ENCODE assay signal across 8 mouse cellular contexts in the genomic region with DNA sequence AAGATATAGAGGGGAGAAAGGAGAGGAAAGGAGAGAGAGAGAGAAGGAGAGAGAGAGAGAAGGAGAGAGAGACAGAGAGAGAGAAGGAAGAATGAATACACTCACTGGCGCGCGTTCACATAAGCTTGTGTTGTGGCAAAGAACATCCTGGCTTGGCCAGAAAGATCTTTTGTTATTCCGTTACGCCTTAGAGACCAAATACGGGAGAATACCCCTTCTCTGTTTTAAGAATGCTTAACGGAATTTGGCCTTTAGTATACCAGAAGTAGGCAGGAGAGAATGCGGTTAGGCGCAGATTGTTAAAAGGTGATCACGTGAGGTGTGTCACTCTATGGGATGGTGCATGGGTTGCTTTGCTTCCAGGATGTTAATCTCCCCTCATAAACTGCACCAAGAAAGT. TPM values are rescaled to one million over a fixed set of nuclear protein-coding genes. Genes with fewer than 3 reads are reported as not detected.
DNase-seq lines count a peak whose midpoint lies in the region; ATAC-seq and TF ChIP-seq lines count a peak whose summit lies in the region.

No protein-coding gene starts in this region.

- H3K36me3 ChIP-seq in megakaryocyte, embryonic 14.5 days (replicated peaks; ENCODE audit: low read length) = peaks cover 54% of the 10 kb centered on the region
- H3K36me3 ChIP-seq in embryonic facial prominence, embryonic 10.5 days (replicated peaks) = peaks cover 53% of the 10 kb centered on the region
- peaks cover 55% of the 10 kb centered on the region for H3K36me3 ChIP-seq in limb, embryonic 10.5 days
- H3K36me3 ChIP-seq in small intestine, adult 2 months (ENCODE audit: control insufficient read depth, insufficient read depth, low read length) = peaks cover 20% of the 10 kb centered on the region

- H3K4me3 ChIP-seq in megakaryocyte, embryonic 14.5 days (replicated peaks) = peak overlapping the region; percentile 97
- peak overlapping the region; percentile 99 for H3K4me3 ChIP-seq in embryonic facial prominence, embryonic 10.5 days
- peak overlapping the region; percentile 99 for H3K4me3 ChIP-seq in limb, embryonic 10.5 days
- H3K4me3 ChIP-seq in small intestine, adult 2 months (ENCODE audit: low read depth, low read length) = peak overlapping the region; percentile 71

- no peak for ATAC-seq in megakaryocyte, adult 5-6 weeks (ENCODE audit: poor library complexity, severe bottlenecking)

- no peak for DNase-seq in embryonic facial prominence, embryonic 10.5 days (ENCODE audit: low spot score)
- DNase-seq in limb, embryonic 10.5 days (ENCODE audit: low spot score) = no peak
- DNase-seq in urinary bladder, postnatal 25 days (ENCODE audit: low spot score) = no peak
- no peak for DNase-seq in frontal cortex, postnatal 25 days (ENCODE audit: low spot score in 2 of 2)
- no peak for DNase-seq in embryo, embryonic 10 days (ENCODE audit: low spot score)

- no peak for TF ChIP-seq CTCF in small intestine, adult 2 months (IDR thresholded peaks at IDR 0.05; ENCODE audit: extremely low read depth, insufficient read length, insufficient replicate concordance, low read depth, low read length)

- peak overlapping the region; percentile 95 for H3K27ac ChIP-seq in embryonic facial prominence, embryonic 10.5 days (replicated peaks)
- H3K27ac ChIP-seq in limb, embryonic 10.5 days = peak overlapping the region; percentile 95
- no peak overlapping the region for H3K27ac ChIP-seq in small intestine, adult 2 months (ENCODE audit: insufficient read depth, low read depth, low read length)

- WGBS in embryonic facial prominence, embryonic 10.5 days = 12% methylated on average over 10 of the region's 10 CpGs
- 25% methylated on average over 10 of the region's 10 CpGs for WGBS in limb, embryonic 10.5 days
- WGBS in small intestine, adult 2 months = 2% methylated on average over 10 of the region's 10 CpGs

- TF ChIP-seq POLR2A in small intestine, adult 2 months (IDR thresholded peaks at IDR 0.05; ENCODE audit: low read depth, low read length) = no peak

- H3K27me3 ChIP-seq in megakaryocyte, embryonic 14.5 days (replicated peaks) = no peaks in the 10 kb centered on the region
- H3K27me3 ChIP-seq in embryonic facial prominence, embryonic 10.5 days (replicated peaks; ENCODE audit: low read depth, poor library complexity, severe bottlenecking) = no peaks in the 10 kb centered on the region
- H3K27me3 ChIP-seq in limb, embryonic 10.5 days (ENCODE audit: low read depth, poor library complexity, severe bottlenecking) = no peaks in the 10 kb centered on the region
- no peaks in the 10 kb centered on the region for H3K27me3 ChIP-seq in small intestine, adult 2 months (ENCODE audit: control insufficient read depth, insufficient read depth, low read length)

- peaks cover 44% of the 10 kb centered on the region for H3K4me1 ChIP-seq in megakaryocyte, embryonic 14.5 days
- H3K4me1 ChIP-seq in embryonic facial prominence, embryonic 10.5 days = peaks cover 30% of the 10 kb centered on the region
- H3K4me1 ChIP-seq in limb, embryonic 10.5 days = peaks cover 24% of the 10 kb centered on the region
- peaks cover 7% of the 10 kb centered on the region; the same call in 1 of the 2 replicates for H3K4me1 ChIP-seq in small intestine, adult 2 months (ENCODE audit: control insufficient read depth, insufficient read depth, insufficient read length, low read length)

- no peaks in the 10 kb centered on the region for H3K9me3 ChIP-seq in megakaryocyte, embryonic 14.5 days
- no peaks in the 10 kb centered on the region for H3K9me3 ChIP-seq in embryonic facial prominence, embryonic 10.5 days
- H3K9me3 ChIP-seq in limb, embryonic 10.5 days (replicated peaks) = no peaks in the 10 kb centered on the region

RNA-seq across cellular contexts. Expression of gene Zswim8, which starts 0.9 kb away (rescaled TPM):
- polyA plus RNA-seq in megakaryocyte, embryonic 14.5 days (2012; ENCODE audit: insufficient read depth, low replicate concordance) = 73.4 and 150 TPM in 2 replicates
- 33.2 and 39.3 TPM in 2 replicates for total RNA-seq in megakaryocyte, adult 5-6 weeks (2015)
- total RNA-seq in megakaryocyte, adult 5-6 weeks (2017) = 26.5 and 33.3 TPM in 2 replicates
- 34.2 and 36.3 TPM in 2 replicates for polyA plus RNA-seq in embryonic facial prominence, embryonic 10.5 days (2016; fragmentation: Nextera tagmentation; extraction: Ambion mirVana)
- polyA plus RNA-seq in limb, embryonic 10.5 days (2016; fragmentation: Nextera tagmentation; extraction: Ambion mirVana) = 32.5 and 39.3 TPM in 2 replicates
- 79.0 and 182 TPM in 2 replicates for polyA plus RNA-seq in small intestine, adult 2 months (2012; rRNA removed)

RNA-seq across cellular contexts. Expression of gene Chchd1, which starts 5.4 kb away (rescaled TPM):
- polyA plus RNA-seq in megakaryocyte, embryonic 14.5 days (2012; ENCODE audit: insufficient read depth, low replicate concordance) = 4.5 and 7.2 TPM in 2 replicates
- 94.2 and 107 TPM in 2 replicates for total RNA-seq in megakaryocyte, adult 5-6 weeks (2015)
- 86.5 and 86.8 TPM in 2 replicates for total RNA-seq in megakaryocyte, adult 5-6 weeks (2017)
- polyA plus RNA-seq in embryonic facial prominence, embryonic 10.5 days (2016; fragmentation: Nextera tagmentation; extraction: Ambion mirVana) = 253 and 263 TPM in 2 replicates
- polyA plus RNA-seq in limb, embryonic 10.5 days (2016; fragmentation: Nextera tagmentation; extraction: Ambion mirVana) = 238 and 280 TPM in 2 replicates
- polyA plus RNA-seq in small intestine, adult 2 months (2012; rRNA removed) = 9.3 and 13.9 TPM in 2 replicates

RNA-seq across cellular contexts. Expression of gene Fut11, which starts 13.5 kb away (rescaled TPM):
- 8.5 and 13.9 TPM in 2 replicates for polyA plus RNA-seq in megakaryocyte, embryonic 14.5 days (2012; ENCODE audit: insufficient read depth, low replicate concordance)
- 9.1 and 12.5 TPM in 2 replicates for total RNA-seq in megakaryocyte, adult 5-6 weeks (2015)
- 4.9 and 6.5 TPM in 2 replicates for total RNA-seq in megakaryocyte, adult 5-6 weeks (2017)
- 20.2 and 20.9 TPM in 2 replicates for polyA plus RNA-seq in embryonic facial prominence, embryonic 10.5 days (2016; fragmentation: Nextera tagmentation; extraction: Ambion mirVana)
- polyA plus RNA-seq in limb, embryonic 10.5 days (2016; fragmentation: Nextera tagmentation; extraction: Ambion mirVana) = 18.2 and 20.4 TPM in 2 replicates
- 6.4 and 13.7 TPM in 2 replicates for polyA plus RNA-seq in small intestine, adult 2 months (2012; rRNA removed)

RNA-seq across cellular contexts. Expression of gene Ndst2, which starts 26.1 kb away (rescaled TPM):
- polyA plus RNA-seq in megakaryocyte, embryonic 14.5 days (2012; ENCODE audit: insufficient read depth, low replicate concordance) = 4.0 and 4.1 TPM in 2 replicates
- total RNA-seq in megakaryocyte, adult 5-6 weeks (2015) = 55.7 and 60.3 TPM in 2 replicates
- total RNA-seq in megakaryocyte, adult 5-6 weeks (2017) = 14.0 and 19.5 TPM in 2 replicates
- 24.4 and 25.6 TPM in 2 replicates for polyA plus RNA-seq in embryonic facial prominence, embryonic 10.5 days (2016; fragmentation: Nextera tagmentation; extraction: Ambion mirVana)
- 27.9 and 29.2 TPM in 2 replicates for polyA plus RNA-seq in limb, embryonic 10.5 days (2016; fragmentation: Nextera tagmentation; extraction: Ambion mirVana)
- 11.1 and 22.1 TPM in 2 replicates for polyA plus RNA-seq in small intestine, adult 2 months (2012; rRNA removed)

RNA-seq across cellular contexts. Expression of gene Sec24c, which starts 34.1 kb away (rescaled TPM):
- 49.1 and 52.5 TPM in 2 replicates for polyA plus RNA-seq in megakaryocyte, embryonic 14.5 days (2012; ENCODE audit: insufficient read depth, low replicate concordance)
- total RNA-seq in megakaryocyte, adult 5-6 weeks (2015) = 34.2 and 48.4 TPM in 2 replicates
- 69.7 and 90.0 TPM in 2 replicates for total RNA-seq in megakaryocyte, adult 5-6 weeks (2017)
- 117 and 120 TPM in 2 replicates for polyA plus RNA-seq in embryonic facial prominence, embryonic 10.5 days (2016; fragmentation: Nextera tagmentation; extraction: Ambion mirVana)
- polyA plus RNA-seq in limb, embryonic 10.5 days (2016; fragmentation: Nextera tagmentation; extraction: Ambion mirVana) = 113 and 122 TPM in 2 replicates
- polyA plus RNA-seq in small intestine, adult 2 months (2012; rRNA removed) = 161 and 233 TPM in 2 replicates

Comparison
In these comparisons a context has a peak if more than half of its experiments do, and no peak if none do; other contexts are left out.
1. RNA of gene Chchd1, which starts 5.4 kb away (polyA plus RNA-seq): 253 to 263 TPM in embryonic facial prominence, embryonic 10.5 days and 238 to 280 TPM in limb, embryonic 10.5 days; 9.3 to 13.9 TPM in small intestine, adult 2 months and 4.5 to 7.2 TPM in megakaryocyte, embryonic 14.5 days; every median in the first group is over 10 times any median in the second.
2. Peak in every context shown above with its lines, with median percentiles within 50 percentile points of each other: H3K4me3 ChIP-seq.